Mouse (Mus musculus) kidney, adult 2 months (tissue): Measurements from ENCODE around the gene Ntn4.

ENCODE experiments used
- CTCF ChIP-seq: fragments of 200-500 bp; conservative IDR thresholded peaks from 2 replicates; pipeline ENCODE4 v1.5.1; 2011; ENCODE audit warnings: low read depth, mild to moderate bottlenecking, control low read depth, low read length, moderate library complexity, mixed read lengths; ENCODE audit not compliant: insufficient read depth, insufficient read length
- POLR2A ChIP-seq: fragments of 200-500 bp; IDR thresholded peaks from one replicate; pipeline ENCODE4 v1.6.1; 2011; ENCODE audit warnings: low read depth, low read length, control low read depth

DNA sequence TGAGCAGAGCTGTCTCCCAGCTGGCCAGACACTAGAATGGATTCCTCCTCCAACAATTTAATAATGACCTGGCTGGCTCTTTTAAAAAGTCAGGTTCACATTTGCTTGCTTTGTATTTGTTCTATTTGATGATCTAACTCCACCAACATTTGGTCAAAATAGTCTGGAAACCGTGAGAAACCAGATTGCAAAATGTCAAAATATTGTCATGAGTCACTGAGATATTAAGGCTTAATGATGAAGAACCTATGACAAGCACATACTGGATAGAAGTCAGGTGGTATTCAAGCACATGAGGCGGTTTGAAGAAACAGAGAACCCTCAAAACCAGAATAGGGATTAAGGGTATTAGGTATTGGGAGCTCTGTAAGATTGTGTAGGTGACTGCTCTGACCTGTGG is 12.8 kb downstream of the Ntn4 start:
- TF ChIP-seq CTCF (no peak), POLR2A (no peak)
